Mouse (Mus musculus) left cerebral cortex, adult 11 months (tissue): ENCODE measurements around the gene Trpv2.
A peak's percentile ranks its signal among the peaks of the same experiment; 100 is the strongest.

Experiments used
- DNase-seq: peaks from one replicate; pipeline ENCODE4 v3.0.0; 2022; ENCODE audit warnings: low spot score

The Trpv2 gene

DNA sequence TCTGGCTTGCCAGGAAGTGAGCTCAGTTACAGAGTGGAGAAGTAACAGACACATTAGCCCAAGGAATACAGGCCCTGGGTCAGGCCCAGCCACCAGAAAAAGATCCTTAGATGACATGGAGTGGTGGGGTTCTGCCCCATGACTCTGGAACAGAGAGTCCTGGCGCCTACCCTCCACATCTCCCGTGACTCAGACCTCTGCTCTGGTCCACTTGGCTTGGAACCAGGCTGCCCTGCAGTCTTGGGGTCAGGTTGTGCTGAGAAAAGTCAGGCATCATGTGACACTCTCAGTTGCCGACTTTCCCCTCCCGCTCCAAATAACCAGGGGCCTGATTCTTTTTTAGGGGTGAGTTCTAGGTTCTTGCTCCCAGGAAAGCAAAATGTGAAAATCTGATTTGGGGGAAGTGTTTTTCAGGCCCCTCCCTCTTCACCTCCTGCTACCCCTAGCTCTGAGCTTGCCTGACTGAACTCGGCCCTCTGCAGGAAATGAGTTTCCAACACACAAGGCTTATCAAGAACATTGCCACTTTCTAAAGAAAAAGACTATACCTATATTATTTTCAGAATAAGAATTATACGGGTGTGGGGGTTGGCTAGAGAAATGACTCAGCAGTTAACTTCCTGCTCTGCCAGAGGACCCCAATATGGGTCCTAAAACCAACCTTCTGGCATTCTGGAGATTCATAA is 15.2 kb upstream of the Trpv2 start:
- no peak for DNase-seq

DNA sequence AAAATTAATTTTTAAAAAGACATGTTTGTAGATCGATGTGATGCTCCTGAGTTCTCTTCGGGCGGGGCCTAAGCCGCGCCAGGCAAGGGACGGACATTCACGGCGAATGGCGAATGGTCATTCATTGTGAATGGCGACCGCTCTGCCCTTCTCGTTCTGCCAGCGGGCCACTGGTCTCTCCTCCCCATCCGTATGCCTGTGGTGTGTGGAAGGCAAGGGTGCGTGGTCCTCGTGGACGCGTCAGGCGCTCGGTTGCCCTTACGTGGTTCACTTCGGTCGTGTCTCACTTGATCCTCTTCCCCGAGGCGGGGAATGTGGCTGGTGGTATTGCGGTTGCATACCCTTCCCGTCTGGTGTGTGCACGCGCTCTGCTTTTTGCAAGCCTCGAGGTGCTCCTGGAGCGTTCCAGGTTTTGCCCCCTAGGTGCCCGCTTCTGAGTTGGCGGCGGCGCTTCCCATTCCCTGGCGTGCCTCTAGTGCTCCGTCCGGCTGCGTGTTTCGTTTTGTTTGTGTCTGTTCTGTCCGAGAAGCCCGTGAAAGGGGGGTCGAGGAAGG is 13.7 kb upstream of the Trpv2 start:
- DNase-seq = no peak

DNA sequence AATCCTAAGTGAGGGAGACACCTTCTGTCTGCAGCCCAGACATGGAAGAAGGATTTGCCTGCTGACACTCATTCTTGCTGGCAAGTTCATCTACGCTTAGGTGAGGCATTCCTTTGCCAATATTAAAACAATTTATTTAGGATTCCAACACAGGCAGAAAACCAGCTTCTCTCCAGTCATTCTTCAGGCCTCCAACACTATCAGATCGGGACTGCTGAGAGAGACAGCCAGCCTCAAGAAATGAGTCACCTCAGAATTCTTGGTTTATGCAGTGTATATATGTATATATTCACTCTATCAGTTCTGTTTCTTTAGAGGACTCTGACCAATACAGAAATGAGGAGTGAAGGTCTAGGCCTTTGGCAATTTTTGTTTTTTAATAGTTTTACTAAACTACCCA is 10.7 kb upstream of the Trpv2 start:
- no peak for DNase-seq

DNA sequence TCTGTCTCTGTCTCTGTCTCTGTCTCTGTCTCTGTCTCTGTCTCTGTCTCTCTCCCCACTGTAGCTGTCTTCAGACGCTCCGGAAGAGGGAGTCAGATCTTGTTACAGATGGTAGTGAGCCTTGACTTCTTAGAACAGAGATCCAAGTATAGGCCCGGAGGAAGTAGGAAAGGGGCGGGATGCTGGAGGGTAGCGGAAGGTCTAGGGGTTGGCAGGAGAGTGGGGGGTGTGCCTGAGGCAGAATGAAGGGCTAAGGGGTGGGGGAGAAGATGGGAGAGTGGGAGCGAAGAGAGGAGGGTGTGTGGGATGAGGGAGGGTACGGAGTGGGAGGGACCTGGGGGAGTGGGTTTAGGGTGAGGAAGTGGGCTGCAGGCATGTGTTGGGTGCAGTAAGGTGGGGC is 8.5 kb upstream of the Trpv2 start:
- DNase-seq = no peak

DNA sequence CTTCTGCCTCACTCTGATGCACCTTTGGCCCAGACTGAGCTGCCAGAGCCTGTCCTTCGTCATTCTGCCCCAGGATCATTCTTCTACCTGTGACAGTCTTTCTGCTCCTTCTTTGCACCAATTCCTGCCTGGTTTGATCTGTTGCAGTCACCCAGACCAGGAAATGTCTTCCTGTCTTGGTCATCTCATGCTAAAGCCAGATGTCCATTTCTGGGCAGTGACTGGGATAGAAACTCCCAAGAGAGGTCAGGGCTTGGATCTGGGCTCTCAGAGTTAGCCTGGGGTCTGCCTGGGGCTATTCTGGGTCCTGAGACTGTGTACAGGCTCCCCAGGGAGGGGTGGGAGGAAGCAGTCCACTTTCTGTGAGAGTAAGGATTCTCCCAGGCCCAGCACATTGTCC is 8.1 kb upstream of the Trpv2 start:
- no peak for DNase-seq

DNA sequence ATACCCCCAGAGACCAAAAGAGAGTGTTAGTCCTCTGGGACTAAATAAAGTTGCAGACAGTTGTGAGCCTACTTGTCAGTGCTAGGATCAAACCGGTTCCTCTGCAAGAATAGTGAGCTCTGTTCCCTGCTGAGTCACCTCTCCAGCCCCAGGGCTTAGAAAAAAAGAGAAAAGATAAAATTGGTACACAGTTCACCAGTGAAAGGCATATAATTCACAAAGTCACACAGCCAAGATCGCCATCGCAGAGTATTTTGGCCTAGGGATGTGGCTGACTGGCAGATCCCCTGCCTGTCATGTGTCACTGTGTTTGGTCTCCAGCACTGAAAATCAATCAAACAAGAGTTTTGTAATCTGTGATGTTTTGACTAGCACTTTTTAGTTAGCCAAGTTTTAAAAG is 6.0 kb upstream of the Trpv2 start:
- DNase-seq = no peak

DNA sequence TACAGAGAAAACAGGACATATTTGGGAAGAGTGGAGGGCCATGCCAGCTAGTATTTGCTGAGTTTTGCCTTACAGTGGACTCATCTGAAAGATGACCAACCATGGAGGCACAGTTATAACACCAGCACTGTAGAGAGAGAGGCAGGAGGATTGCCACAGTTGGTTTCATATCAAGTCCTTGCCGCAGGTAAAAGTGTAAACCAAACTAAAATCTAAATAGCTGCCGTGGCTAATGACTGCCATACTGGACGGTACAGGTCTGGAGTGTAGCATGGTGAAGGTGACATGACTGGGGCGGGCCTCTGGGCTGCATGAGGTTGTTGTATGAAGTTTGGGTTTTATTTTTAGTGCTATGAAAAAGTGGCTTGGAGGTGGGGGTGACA is 408 bp downstream of the Trpv2 start:
- DNase-seq = no peak

DNA sequence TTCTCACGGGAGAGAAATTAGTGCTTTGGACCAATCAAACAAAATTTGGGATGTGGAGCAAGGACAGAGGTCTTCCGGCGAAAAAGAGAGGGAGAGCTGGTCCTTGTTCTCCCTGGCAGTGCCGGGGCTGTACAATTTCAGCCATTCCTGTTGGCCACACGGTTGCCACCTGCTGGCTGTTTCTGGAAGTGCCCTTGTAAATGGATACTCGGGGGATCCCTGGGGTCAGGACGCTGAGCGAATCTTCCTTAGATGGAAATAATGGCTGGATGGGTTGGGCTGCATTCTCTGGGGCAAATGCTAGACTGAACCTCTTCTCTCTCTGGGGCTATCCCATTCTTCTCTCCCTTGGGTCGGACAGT is 992 bp downstream of the Trpv2 start:
- DNase-seq = peak; percentile 74

DNA sequence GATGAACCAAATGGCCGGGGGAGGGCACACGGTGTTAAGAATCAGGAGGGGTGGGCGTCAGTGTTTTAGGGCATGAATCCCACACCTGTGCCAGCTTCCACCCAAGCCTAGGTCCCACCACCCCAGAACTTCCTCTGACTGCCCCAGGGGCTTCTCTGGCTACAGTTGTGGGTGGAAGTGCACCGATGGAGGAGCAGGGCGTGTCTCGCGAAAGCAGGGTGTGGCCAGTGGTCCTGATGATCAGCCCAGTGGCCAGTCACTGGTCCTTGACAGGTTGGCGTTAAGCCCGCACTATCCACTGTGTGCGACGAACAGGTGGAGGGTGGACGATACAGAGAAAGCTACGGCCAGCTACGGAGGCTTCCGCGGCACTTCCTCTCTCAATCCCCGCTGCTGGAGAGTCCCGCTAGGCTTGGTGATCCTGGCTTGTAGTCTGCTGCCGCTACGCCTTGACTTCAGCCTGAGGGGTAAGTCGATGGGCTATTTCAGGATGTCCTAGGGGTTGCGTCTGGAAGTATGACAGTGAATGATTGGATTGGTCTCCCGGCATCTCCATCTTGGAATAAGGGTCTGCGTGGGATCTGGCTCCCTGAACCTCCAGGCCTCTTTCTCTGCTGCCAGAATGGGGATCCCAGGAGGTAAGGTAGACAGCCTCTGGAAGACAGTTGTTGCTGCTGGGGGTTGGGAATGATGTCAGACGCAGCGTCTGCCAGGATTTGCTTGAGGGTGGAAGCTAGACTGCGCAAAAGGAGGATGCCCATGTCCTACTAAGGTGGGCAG is 1.6 kb downstream of the Trpv2 start:
- peak; percentile 46 for DNase-seq

DNA sequence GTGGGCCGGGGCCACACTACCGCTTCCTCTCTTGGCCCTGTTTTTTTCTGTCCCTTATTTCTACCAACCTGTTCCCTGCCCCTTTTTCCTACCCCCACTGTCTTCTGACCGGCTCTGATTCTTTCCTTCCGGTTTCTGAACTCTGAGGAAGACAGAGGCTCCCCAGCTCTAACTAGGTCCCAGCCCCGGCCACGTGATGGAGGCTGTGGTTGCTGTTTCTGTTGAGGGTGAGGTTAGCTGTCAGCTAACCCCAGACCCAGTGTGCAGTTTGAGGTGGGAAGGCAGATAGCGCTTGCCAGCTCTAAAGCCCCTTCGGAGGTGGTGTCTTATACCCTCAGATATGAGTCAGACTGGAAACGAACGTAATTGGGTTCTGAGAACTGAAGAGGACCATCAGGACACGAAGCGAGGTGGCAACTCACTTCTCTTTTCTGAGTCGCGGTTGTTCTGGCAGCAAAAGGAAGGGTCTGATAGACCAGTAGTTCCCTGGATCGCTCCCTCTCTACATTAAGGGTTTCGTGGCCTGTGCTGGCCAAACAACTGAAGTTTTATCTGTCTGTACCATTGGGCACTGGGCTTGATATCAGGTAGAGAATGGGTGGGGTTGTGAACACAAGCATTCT is 2.4 kb downstream of the Trpv2 start:
- DNase-seq = no peak

DNA sequence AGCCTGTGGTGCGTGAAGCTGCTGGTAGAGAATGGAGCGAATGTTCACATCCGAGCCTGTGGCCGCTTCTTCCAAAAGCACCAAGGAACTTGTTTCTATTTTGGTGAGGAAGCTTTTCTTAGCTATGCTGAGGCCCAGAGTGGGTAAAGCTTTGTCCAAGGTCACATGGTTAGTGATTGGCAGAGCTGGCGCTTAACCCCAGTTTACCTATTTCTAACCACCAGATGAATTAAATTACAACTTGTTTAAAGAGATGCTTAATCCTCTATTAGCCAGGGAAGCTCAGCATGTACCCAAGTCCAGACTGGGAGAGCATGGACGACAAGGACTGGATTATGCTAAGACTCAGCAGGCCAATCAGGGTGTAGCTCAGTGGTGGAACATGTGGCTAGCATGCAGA is 8.7 kb downstream of the Trpv2 start:
- no peak for DNase-seq

DNA sequence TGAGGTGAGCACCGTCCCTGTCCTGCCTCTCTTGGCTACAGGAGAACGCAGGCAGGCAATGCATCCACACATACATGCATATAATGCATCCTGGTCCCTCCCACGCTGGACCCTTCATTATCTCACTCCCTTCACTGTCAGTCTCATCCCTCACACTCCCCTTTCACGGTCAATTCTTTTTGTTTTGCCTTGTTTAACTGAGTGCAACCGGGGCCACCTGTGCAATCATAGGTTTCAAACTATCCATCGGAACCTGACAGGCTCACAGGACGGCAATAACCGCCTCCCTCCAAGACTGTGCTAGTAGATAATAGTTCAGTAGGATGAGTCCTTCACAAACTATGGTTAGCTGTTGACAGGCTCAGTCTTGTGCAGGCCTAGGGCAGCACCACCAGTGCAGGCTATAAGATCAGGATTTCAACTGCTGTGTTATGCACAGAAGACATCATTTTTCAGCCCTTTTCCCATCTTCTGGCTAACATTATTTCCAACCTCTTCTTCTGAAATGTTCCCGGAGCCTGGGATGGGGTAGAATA is 10.5 kb downstream of the Trpv2 start:
- DNase-seq = no peak

DNA sequence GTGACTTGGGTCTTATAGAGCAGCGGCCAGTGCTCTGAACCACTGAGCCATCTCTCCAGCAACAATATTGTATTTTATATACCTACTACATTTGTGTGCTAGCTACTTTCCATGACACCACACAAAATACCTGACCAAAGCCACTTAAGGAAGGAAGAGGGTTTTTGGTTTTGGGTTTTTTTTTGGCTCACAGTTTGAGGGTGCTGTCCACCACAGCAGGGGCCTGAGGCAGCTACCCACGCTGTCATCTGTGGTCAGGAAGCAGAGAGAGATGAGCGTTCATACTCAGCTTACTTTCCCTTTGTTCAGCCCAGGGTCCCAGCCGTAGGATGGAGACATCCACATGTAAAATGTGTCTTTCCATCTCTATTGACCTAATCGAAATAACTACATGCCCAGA is 12.7 kb downstream of the Trpv2 start:
- no peak for DNase-seq

DNA sequence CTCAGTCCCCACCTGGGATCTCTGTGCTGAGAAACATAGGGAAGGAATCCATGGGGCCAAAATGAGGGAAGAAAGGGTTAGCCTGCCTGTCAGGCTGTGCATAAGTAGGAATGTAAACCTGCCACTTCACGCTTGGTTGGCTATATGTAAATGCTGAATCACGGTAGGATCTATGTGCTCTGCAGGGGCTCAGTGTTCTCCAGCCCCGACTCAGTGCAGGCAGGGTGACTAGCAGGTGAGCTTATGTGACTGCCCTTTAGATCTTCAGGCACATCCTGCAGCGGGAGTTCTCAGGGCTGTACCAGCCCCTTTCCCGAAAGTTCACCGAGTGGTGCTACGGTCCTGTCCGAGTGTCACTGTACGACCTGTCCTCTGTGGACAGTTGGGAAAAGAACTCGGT is 15.1 kb downstream of the Trpv2 start:
- DNase-seq = no peak

DNA sequence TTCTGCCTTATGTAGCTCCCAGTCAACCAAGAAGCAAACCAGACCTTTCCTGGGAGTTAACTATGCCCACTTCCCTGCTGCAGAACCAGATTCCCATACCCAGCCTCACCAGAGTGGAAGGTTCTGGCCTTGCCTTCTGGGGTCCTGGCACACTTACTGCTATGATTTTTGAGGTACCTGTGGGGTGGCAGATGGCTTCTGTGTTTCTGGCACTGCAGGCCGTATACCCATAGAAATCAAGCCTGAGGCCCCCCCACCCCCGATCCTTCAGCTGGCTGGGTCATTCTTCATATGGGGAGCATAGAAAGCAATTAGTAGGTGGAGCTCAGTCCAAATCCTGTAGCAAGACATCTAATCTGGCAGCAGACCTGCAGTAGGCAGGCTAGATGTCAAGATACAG is 16.7 kb downstream of the Trpv2 start:
- no peak for DNase-seq

DNA sequence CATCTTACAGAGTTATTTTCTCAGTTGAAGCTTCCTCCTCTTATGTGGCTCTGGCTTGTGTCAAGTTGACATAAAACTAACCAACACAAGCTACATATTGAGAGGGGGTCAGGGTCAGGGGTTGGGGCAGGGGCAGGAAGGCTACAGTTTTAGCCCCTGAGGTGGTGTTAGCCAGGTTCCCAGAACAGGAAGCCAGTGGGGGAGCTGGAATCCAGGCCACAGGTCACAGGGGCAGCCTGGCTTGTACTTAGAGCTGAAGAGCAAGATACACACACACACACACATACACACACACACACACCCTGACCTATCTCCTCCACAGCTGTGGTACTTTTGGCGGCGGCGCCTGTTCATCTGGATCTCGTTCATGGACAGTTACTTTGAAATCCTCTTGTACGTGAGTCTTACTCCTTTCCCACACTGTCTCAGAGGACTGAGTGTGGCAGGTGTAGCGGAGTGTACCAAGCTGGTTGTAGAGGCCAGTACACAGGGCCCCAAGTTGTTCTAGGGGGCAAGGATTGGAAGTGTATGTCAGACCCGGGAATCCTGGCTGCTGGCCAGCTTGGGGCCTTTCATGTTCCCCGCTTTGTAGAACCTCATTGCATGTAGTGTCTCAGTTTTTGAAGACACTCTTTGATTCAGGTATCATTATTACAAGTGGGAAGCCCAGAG is 17.8 kb downstream of the Trpv2 start:
- DNase-seq = no peak

DNA sequence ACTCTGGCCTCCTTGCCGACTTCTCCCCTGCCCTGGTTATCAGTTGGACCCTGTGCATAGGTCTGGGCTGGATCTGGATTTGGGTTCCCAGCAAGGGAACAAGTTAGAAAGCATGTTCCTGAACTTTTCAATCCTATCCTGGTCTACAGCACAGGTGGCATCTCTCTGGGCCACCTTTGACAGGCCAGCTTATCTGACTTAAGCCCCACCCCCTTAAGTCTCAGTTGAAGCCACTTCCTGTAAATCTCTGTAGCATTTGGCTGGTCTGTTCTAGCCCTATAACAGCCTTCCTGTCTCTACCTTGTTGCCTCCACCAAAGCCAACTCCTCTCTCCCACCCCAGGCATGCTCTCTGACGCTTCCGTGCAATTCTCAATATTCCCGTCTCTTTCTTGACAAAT is 24.3 kb downstream of the Trpv2 start:
- no peak for DNase-seq

DNA sequence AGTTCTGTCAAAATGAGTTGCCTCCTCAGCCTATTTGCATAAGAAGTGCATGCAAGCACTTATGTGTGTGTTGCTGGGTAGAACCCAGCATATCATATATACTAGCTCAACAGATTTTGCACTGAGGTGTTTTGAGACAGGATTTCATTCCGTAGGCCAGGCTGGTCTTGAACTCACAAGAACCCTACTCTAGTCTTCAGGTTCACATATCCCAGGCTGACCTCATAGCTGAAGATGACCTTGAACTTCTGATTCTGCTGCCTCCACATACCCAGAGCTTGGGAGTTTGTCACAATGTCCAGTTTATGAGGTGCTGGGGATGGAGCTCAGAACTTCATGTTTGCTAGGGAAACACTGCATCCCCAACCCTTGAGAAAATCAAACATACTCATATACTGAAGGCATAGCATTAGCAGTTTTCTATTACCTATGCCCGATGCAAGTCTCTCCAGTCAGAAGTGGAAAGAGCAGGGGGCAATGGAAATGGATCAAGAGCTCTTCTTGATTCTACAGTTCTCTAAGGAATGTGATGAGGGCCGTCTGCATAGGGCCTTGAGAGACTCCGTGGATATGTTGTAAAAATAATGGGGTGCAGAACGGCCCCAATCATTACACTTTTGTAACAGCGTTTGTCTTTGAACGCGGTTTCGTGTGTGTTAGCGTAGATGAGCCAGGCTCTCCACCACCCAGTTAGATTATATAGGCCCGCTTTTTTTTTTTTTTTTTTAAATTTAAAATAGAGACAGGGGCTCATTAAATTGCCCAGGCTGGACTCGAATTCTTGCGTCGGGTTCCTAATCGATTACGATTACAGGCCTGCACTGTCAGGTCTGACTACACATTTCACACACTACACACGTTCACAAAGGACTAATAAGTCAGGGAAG is 27.7 kb downstream of the Trpv2 start:
- no peak for DNase-seq

DNA sequence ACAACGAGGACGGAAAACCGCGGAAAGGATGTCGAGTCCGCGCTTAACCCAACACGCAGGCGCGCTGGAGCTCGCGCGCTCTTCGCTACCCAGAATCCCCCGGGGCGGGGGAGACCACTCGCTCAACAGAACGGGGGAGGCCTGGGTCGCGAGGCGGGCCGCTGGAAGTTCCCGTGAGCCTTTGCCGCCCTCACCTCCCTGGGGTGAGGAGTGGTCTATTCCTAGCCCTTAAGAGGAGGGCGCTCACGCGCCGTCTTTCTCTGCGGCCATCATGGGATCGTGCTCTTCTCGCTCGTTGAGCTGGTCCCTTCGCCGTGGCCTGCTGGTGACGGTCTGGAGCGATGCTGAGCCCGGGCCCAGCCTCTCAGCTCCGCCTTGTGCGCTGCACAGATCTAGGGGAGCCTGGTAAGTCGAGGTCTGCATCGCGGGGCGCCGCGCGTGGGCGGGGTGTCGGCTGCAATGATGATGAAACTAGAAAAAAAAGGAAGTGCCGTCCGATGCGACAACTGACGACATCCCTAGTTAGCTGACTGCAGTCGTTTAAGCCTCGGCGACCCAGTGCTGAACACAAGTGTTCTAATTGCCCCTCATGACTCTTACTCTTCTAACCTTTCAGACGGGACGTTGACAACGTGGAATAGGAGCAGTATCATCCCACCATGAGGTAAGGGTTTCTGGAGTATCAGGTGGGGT is 28.5 kb downstream of the Trpv2 start:
- DNase-seq = peak; percentile 96

DNA sequence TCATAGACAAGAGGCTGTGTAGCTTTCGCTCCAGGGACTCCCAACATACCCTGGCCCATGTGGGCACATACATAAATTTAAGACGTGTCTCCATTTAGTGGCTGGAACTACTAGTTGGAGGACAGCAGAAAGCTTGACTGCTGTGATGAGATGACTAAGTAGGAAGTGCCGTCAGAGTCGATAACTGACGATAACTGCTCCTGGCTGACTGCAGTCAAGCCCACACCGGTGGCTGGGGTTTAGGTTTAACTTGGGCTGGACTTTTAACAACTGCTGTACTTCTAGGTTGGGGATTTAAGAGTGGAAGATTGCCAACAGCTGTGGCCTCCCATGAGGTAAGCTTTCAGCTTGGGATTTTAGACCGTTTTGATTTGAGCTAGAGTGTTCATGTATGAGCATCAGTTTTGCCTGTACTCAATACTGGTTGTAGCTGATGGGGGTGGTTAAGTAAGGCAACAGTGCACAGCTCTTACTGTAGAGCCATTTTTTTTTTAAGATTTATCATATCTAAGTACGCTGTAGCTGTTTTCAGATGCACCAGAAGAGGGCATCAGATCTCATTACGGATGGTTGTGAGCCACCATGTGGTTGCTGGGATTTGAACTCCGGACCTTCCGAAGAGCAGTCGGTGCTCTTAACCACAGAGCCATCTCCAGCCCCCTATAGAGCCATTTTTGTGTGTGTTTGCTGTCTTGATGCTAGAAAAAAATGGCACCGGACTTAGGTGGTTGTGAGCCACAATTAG is 29.2 kb downstream of the Trpv2 start:
- no peak for DNase-seq
